Mouse (Mus musculus) bone marrow, adult 2 months (tissue): ENCODE measurements around the gene Cgnl1. TPM values are rescaled to one million over a fixed set of nuclear protein-coding genes. Genes with fewer than 3 reads are reported as not detected.

Experiments used
- H3K27ac ChIP-seq: fragments of 200-500 bp; 2 replicates; pipeline ENCODE4 v1.5.1; 2012; ENCODE audit warnings: low read depth, mild to moderate bottlenecking, control low read depth, inconsistent platforms, low read length; ENCODE audit not compliant: control insufficient read depth, poor library complexity, insufficient read depth
- H3K4me1 ChIP-seq: fragments of 200-500 bp; 2 replicates; pipeline ENCODE4 v1.6.1; 2011; ENCODE audit warnings: low read length; ENCODE audit not compliant: control insufficient read depth, insufficient read depth
- H3K4me3 ChIP-seq: fragments of 200-500 bp; replicated peaks from 2 replicates; pipeline ENCODE3; 2011; ENCODE audit warnings: mild to moderate bottlenecking, low read depth, low read length, control low read depth; ENCODE audit not compliant: control insufficient read depth
- CTCF ChIP-seq: fragments of 200-500 bp; IDR thresholded peaks from 2 replicates; pipeline ENCODE4 v1.5.1; 2011; ENCODE audit warnings: low read length, control low read depth; ENCODE audit not compliant: control insufficient read depth, insufficient read depth
- POLR2A ChIP-seq: fragments of 200-500 bp; IDR thresholded peaks from 2 replicates; pipeline ENCODE4 v1.6.1; 2011; ENCODE audit warnings: low read depth, mild to moderate bottlenecking, control low read depth, low read length, borderline replicate concordance; ENCODE audit not compliant: control insufficient read depth
- WGBS: fragments of 180-500 bp; shearing (Covaris S2); methylation state at CpG from one replicate; pipeline ENCODE4 v1.1.7; 2018; 5-methylcytosine and 5-hydroxymethylcytosine counted together
- polyA plus RNA-seq: library from polyadenylated mRNA; stranded (reverse); fragments of >200 nt; gene quantifications from 2 replicates; pipeline ENCODE4 v1.2.4, GENCODE M21; 2011; ENCODE audit warnings: low replicate concordance; ENCODE audit not compliant: missing spikeins, insufficient read depth, insufficient read length

The Cgnl1 gene
- polyA plus RNA-seq, 1 experiment, result 2.4 TPM

GRCm38 (mm10) chr9:71808640-71809254 lies 37.3 kb upstream of the Cgnl1 start:
- TF ChIP-seq CTCF (no peak), POLR2A (no peak)
- 60% methylated on average over 11 of the region's 11 CpGs for WGBS

GRCm38 (mm10) chr9:71807801-71808200 lies 36.4 kb upstream of the Cgnl1 start:
- Histone ChIP-seq H3K4me1 (no peaks in the 10 kb centered on the region), H3K27ac (no peak overlapping the region), H3K4me3 (no peak overlapping the region)
- 76% methylated on average over 4 of the region's 4 CpGs for WGBS
- no peak for TF ChIP-seq POLR2A
- no peak for TF ChIP-seq CTCF

More at GRCm38 (mm10) chr9:71808640-71809254, 37.3 kb upstream of the Cgnl1 start:
- Histone ChIP-seq H3K4me3 (no peak overlapping the region), H3K4me1 (no peaks in the 10 kb centered on the region), H3K27ac (no peak overlapping the region)

GRCm38 (mm10) chr9:71806422-71806805 lies 35.0 kb upstream of the Cgnl1 start:
- Histone ChIP-seq H3K4me3 (no peak overlapping the region), H3K27ac (no peak overlapping the region), H3K4me1 (no peaks in the 10 kb centered on the region)
- TF ChIP-seq POLR2A (no peak), CTCF (peak; percentile 75)
- 0% methylated on average over 2 of the region's 2 CpGs for WGBS

- no peak overlapping the region for H3K4me3 ChIP-seq
- H3K27ac ChIP-seq, result no peak overlapping the region
- WGBS, result 65% methylated on average over 6 of the region's 6 CpGs
- no peaks in the 10 kb centered on the region for H3K4me1 ChIP-seq
- TF ChIP-seq CTCF (no peak), POLR2A (no peak)
These were observed 34.4 kb upstream of the Cgnl1 start for GRCm38 (mm10) chr9:71805646-71806421.

- no peak overlapping the region for H3K27ac ChIP-seq
- H3K4me3 ChIP-seq, result no peak overlapping the region
- 71% methylated on average over 6 of the region's 6 CpGs for WGBS
- TF ChIP-seq POLR2A (no peak), CTCF (no peak)
- H3K4me1 ChIP-seq, result no peaks in the 10 kb centered on the region
These were observed 32.7 kb upstream of the Cgnl1 start for GRCm38 (mm10) chr9:71804116-71804515.

DNA sequence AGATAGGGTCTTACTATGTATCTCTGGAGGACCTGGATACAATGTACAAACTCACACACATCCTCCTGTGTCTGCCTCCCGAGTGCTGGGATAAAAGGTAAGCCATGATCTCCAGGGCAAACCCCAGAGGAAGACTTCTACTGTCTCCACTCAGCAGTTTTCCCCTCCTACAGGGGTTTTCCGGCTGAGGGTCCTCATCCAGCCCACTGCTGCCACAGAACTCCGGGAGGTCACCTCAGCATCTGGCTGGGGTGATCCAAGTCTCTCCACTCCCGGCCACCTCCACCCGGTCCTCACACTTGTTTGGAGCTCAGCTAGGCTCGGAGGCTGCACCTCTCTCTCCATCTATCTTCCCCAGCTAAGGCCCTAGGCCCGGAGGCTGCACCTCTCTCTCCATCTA lies 31.9 kb upstream of the Cgnl1 start:
- TF ChIP-seq POLR2A (no peak), CTCF (no peak)
- H3K27ac ChIP-seq, result no peak overlapping the region
- WGBS, result 75% methylated on average over 7 of the region's 7 CpGs
- H3K4me1 ChIP-seq, result no peaks in the 10 kb centered on the region
- H3K4me3 ChIP-seq, result no peak overlapping the region

DNA sequence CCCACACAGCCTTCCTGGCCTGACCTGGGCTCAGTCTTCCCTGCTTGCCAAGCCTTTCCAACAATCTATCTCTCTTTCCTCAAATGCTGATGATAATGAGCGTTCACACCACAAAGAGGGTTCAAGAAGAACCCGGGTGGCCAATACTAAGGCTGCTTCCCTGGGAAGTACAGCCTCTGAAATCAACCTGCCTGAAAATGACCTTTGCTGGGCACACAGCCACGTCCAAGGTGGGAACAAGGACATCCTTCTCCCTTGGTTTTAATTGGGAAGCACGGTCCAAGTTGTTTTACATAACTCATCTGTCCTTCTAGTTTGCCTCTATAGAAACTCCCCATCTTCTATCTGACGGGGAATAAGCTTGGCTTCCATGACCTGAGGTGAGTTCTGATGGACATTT lies 28.2 kb upstream of the Cgnl1 start:
- TF ChIP-seq POLR2A (no peak), CTCF (no peak)
- no peak overlapping the region for H3K4me3 ChIP-seq
- H3K4me1 ChIP-seq, result no peaks in the 10 kb centered on the region
- 71% methylated on average over 5 of the region's 5 CpGs for WGBS
- H3K27ac ChIP-seq, result no peak overlapping the region

DNA sequence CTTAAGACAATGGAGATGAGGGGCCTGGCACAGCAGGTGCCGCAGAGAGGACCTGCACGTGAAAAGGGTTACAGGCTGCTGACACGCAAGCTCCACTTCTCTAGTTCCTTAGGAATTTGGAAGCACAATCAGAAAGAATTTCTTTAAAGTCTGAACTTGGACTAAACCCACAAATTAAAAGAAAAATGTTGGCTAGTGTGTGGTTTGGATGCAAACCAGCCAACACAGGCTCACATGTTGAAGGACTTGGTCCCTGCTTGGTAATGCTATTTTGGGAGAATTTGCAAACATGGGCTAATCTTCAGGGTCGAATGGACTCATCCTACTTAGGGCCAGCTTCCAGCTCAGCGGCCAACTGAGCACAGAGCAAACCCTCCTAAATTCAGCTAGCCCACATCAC lies 26.8 kb upstream of the Cgnl1 start:
- H3K4me3 ChIP-seq, result no peak overlapping the region
- H3K4me1 ChIP-seq, result no peaks in the 10 kb centered on the region
- 81% methylated on average over 5 of the region's 5 CpGs for WGBS
- TF ChIP-seq POLR2A (no peak), CTCF (no peak)
- no peak overlapping the region for H3K27ac ChIP-seq

DNA sequence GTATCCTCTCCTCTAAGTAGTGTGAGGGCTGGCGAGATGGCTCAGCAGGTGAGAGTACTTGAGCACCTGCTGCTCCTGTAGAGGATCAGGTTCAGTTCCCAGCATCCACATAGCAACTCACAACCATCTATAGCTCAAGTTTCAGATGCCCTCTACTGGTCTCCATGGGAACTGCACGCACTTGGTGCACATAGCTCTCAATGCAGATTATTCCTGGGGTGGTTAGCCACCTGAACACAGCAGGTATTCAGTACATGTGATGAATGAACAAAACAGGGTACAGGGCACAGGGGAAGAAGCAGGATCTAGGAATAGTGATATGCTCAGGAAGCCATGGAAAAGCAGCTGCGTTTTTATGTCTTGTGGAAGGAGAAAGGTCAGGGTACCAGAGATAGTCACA lies 6.0 kb upstream of the Cgnl1 start:
- no peak for TF ChIP-seq POLR2A
- no peak for TF ChIP-seq CTCF
- no peak overlapping the region for H3K27ac ChIP-seq
- no peak overlapping the region for H3K4me3 ChIP-seq
- WGBS, result 88% methylated on average over 3 of the region's 3 CpGs
- H3K4me1 ChIP-seq, result no peaks in the 10 kb centered on the region
